Mouse (Mus musculus): ENCODE results near the gene Mlxipl.

GRCm38 (mm10) chr5:135169479-135169878 is 79.8 kb downstream of the Mlxipl start:
- TF ChIP-seq CTCF (IDR thresholded peaks at IDR 0.05) (no peak), EP300 (IDR thresholded peaks at IDR 0.05; ENCODE audit: insufficient read depth, low read depth, low read length) (no peak)
